In genomic region chr16:10838487-10839245, GRCm38 (mm10) we compare ENCODE assay signal across 9 mouse cellular contexts. TPM values are rescaled to one million over a fixed set of nuclear protein-coding genes. Genes with fewer than 3 reads are reported as not detected.
DNase-seq lines count a peak whose midpoint lies in the region; ATAC-seq and TF ChIP-seq lines count a peak whose summit lies in the region.
"Had no signal": no experiment of that assay in that cellular context is flagged by ENCODE, and none has a peak within 500 bp of the region (broad histone marks: within the 10 kb centered on the region; RNA-seq: fewer than 3 reads in every experiment).

No protein-coding gene starts in this region.

- peaks cover 8% of the 10 kb centered on the region for H3K4me1 ChIP-seq in kidney, adult 2 months (ENCODE audit: control insufficient read depth, insufficient read depth, low read length)
- H3K4me1 ChIP-seq in hindbrain, postnatal 0 days (ENCODE audit: insufficient read depth, low read length), result 0 out of 2 replicates have a peak, but pooled peaks cover 4% of the 10 kb centered on the region

- TF ChIP-seq CTCF in gastrocnemius, adult 2 months (IDR thresholded peaks at IDR 0.05), result no peak
- no peak for TF ChIP-seq CTCF in kidney, adult 2 months (conservative IDR thresholded peaks at IDR 0.05; ENCODE audit: insufficient read depth, insufficient read length, low read depth, low read length)
- no peak for TF ChIP-seq CTCF in hindbrain, postnatal 0 days (IDR thresholded peaks at IDR 0.05; ENCODE audit: low read depth)

- no peaks in the 10 kb centered on the region for H3K36me3 ChIP-seq in kidney, adult 2 months (ENCODE audit: control insufficient read depth, insufficient read depth, low read length)
- H3K36me3 ChIP-seq in hindbrain, postnatal 0 days (ENCODE audit: insufficient read depth, low read length), result no peaks in the 10 kb centered on the region

- peak overlapping the region; percentile 48; the same call in 1 of the 2 replicates for H3K27ac ChIP-seq in gastrocnemius, adult 2 months
- no peak overlapping the region for H3K27ac ChIP-seq in kidney, adult 2 months (ENCODE audit: insufficient read depth, low read depth, low read length)
- H3K27ac ChIP-seq in hindbrain, postnatal 0 days, result no peak overlapping the region

- no peak for TF ChIP-seq POLR2A in kidney, adult 2 months (IDR thresholded peaks at IDR 0.05; ENCODE audit: low read depth, low read length)

- intact Hi-C loops in gastrocnemius, adult 2 months (cut with DNase I), result no loop called here

- no peak overlapping the region for H3K4me2 ChIP-seq in hindbrain, postnatal 0 days (ENCODE audit: low read depth, low read length)

- WGBS in kidney, adult 2 months, result 25% methylated on average over 10 of the region's 10 CpGs
- WGBS in hindbrain, postnatal 0 days, result 25% methylated on average over 10 of the region's 10 CpGs

- H3K9me3 ChIP-seq in hindbrain, postnatal 0 days (ENCODE audit: low read length), result no peaks in the 10 kb centered on the region

- ATAC-seq in hindbrain, postnatal 0 days, result no peak

- no peaks in the 10 kb centered on the region for H3K27me3 ChIP-seq in kidney, adult 2 months (replicated peaks; ENCODE audit: control insufficient read depth, insufficient read depth, low read length)
- H3K27me3 ChIP-seq in hindbrain, postnatal 0 days (ENCODE audit: insufficient read depth, low read length), result no peaks in the 10 kb centered on the region

- no peak overlapping the region for H3K4me3 ChIP-seq in gastrocnemius, adult 2 months
- H3K4me3 ChIP-seq in kidney, adult 2 months (ENCODE audit: insufficient read depth, low read depth, low read length), result no peak overlapping the region
- H3K4me3 ChIP-seq in hindbrain, postnatal 0 days (ENCODE audit: low read length), result no peak overlapping the region

- DNase-seq in gastrocnemius, adult 2 months, result no peak
- DNase-seq in gastrocnemius, postnatal 10 days, result no peak
- peak; percentile 49 for DNase-seq in NIH3T3 (ENCODE audit: low read depth)
- peak; percentile 66 for DNase-seq in kidney, adult 2 months
- DNase-seq in lung, postnatal 36 days, result peak; percentile 63
- DNase-seq in layer of hippocampus, adult 11-12 months (ENCODE audit: low spot score), result no peak
- no peak for DNase-seq in hindbrain, postnatal 0 days (ENCODE audit: low spot score)
- no peak for DNase-seq in layer of hippocampus, postnatal 14 days (ENCODE audit: low spot score in 2 of 2)
- DNase-seq: spleen, adult 18-20 months had no signal

- H3K9ac ChIP-seq in hindbrain, postnatal 0 days (replicated peaks; ENCODE audit: low read length), result no peak overlapping the region

RNA-seq across cellular contexts. Expression of gene Rmi2, which starts 3.8 kb away (rescaled TPM):
- total RNA-seq in gastrocnemius, adult 2 months (2021), result 1 to 10 TPM; 1.2 to 1.9 TPM
- 1 to 10 TPM; 1.6 TPM for total RNA-seq in gastrocnemius, postnatal 10 days (2021)
- polyA plus RNA-seq in kidney, adult 2 months (2012; rRNA removed), result 0.10 and 0.27 TPM in 2 replicates
- total RNA-seq in hindbrain, postnatal 0 days (2014; rRNA removed), result 1.3 and 4.1 TPM in 2 replicates
- 0.58 and 0.64 TPM in 2 replicates for polyA plus RNA-seq in hindbrain, postnatal 0 days (2015; fragmentation: Nextera tagmentation; extraction: Ambion mirVana)
- under 1 TPM; 0.24 to 0.46 TPM for total RNA-seq in layer of hippocampus, postnatal 14 days (2021)

RNA-seq across cellular contexts. Expression of gene Gm11172, which starts 26.0 kb away (rescaled TPM):
- not detected for total RNA-seq in gastrocnemius, adult 2 months (2021)
- total RNA-seq in gastrocnemius, postnatal 10 days (2021), result not detected
- not detected in 2 replicates for polyA plus RNA-seq in kidney, adult 2 months (2012; rRNA removed)
- total RNA-seq in hindbrain, postnatal 0 days (2014; rRNA removed), result not detected in 2 replicates
- polyA plus RNA-seq in hindbrain, postnatal 0 days (2015; fragmentation: Nextera tagmentation; extraction: Ambion mirVana), result not detected in 2 replicates
- not detected for total RNA-seq in layer of hippocampus, postnatal 14 days (2021)

RNA-seq across cellular contexts. Expression of gene Prm1, which starts 33.0 kb away (rescaled TPM):
- not detected for total RNA-seq in gastrocnemius, adult 2 months (2021)
- total RNA-seq in gastrocnemius, postnatal 10 days (2021), result not detected
- 1.8 and 4.0 TPM in 2 replicates for polyA plus RNA-seq in kidney, adult 2 months (2012; rRNA removed)
- total RNA-seq in hindbrain, postnatal 0 days (2014; rRNA removed), result not detected in 2 replicates
- 0.70 TPM in 1 of 2 replicates, not detected in the other for polyA plus RNA-seq in hindbrain, postnatal 0 days (2015; fragmentation: Nextera tagmentation; extraction: Ambion mirVana)
- total RNA-seq in layer of hippocampus, postnatal 14 days (2021), result not detected

RNA-seq across cellular contexts. Expression of gene Prm2, which starts 42.7 kb away (rescaled TPM):
- not detected for total RNA-seq in gastrocnemius, adult 2 months (2021)
- not detected for total RNA-seq in gastrocnemius, postnatal 10 days (2021)
- polyA plus RNA-seq in kidney, adult 2 months (2012; rRNA removed), result 1.8 and 5.4 TPM in 2 replicates
- not detected in 2 replicates for total RNA-seq in hindbrain, postnatal 0 days (2014; rRNA removed)
- polyA plus RNA-seq in hindbrain, postnatal 0 days (2015; fragmentation: Nextera tagmentation; extraction: Ambion mirVana), result not detected in 2 replicates
- total RNA-seq in layer of hippocampus, postnatal 14 days (2021), result not detected

RNA-seq across cellular contexts. Expression of gene Prm3, which starts 48.0 kb away (rescaled TPM):
- not detected for total RNA-seq in gastrocnemius, adult 2 months (2021)
- total RNA-seq in gastrocnemius, postnatal 10 days (2021), result not detected
- polyA plus RNA-seq in kidney, adult 2 months (2012; rRNA removed), result not detected in 2 replicates
- not detected in 2 replicates for total RNA-seq in hindbrain, postnatal 0 days (2014; rRNA removed)
- not detected in 2 replicates for polyA plus RNA-seq in hindbrain, postnatal 0 days (2015; fragmentation: Nextera tagmentation; extraction: Ambion mirVana)
- not detected for total RNA-seq in layer of hippocampus, postnatal 14 days (2021)

Comparison
In these comparisons a context has a peak if more than half of its experiments do, and no peak if none do; other contexts are left out.
1. DNase-seq: peak in NIH3T3 (single experiment), kidney, adult 2 months (single experiment) and lung, postnatal 36 days (single experiment); none in gastrocnemius, adult 2 months (single experiment), gastrocnemius, postnatal 10 days (single experiment), layer of hippocampus, adult 11-12 months (single experiment), hindbrain, postnatal 0 days (single experiment) and layer of hippocampus, postnatal 14 days (0 of 2).